Mouse (Mus musculus) thymus, adult 2 months (tissue): ENCODE results near the gene Pip4k2b.

Source experiments
- CTCF ChIP-seq: fragments of 200-500 bp; IDR thresholded peaks from 2 replicates; pipeline ENCODE4 v1.5.1; 2012; ENCODE audit warnings: mild to moderate bottlenecking, control low read depth, low read length, moderate library complexity, borderline replicate concordance; ENCODE audit not compliant: control insufficient read depth, poor library complexity, insufficient read depth; ENCODE audit errors: extremely low read depth
- POLR2A ChIP-seq: fragments of 200-500 bp; IDR thresholded peaks from 2 replicates; pipeline ENCODE4 v1.6.1; 2012; ENCODE audit warnings: mild to moderate bottlenecking, low read length, control low read depth, moderate library complexity; ENCODE audit not compliant: control insufficient read depth, poor library complexity, insufficient read depth; ENCODE audit errors: extremely low read depth

DNA sequence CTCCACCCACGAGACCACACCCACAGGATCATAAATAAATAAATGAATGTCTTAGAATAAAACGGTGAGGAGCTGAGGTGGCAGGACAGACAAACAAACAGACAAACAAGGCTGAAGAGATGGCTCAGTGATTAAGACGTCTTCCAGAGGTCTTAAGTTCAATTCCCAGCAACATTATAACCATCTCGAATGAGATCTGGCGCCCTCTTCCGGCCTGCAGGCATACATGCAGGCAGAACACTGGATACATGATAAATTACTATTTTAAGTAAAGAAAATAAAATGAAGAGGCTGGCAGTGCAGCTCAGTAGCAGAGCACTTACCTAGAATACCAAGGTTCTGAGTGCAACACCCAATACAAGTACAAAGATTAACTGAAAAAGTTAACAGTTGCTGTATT is 5.8 kb downstream of the Pip4k2b start:
- no peak for TF ChIP-seq POLR2A
- TF ChIP-seq CTCF = no peak
